Mouse (Mus musculus): ENCODE data around the gene Myom1. TPM values are rescaled to one million over a fixed set of nuclear protein-coding genes. Genes with fewer than 3 reads are reported as not detected.

Myom1 gene
- total RNA-seq, 1 experiment from 2014 or later: 4.3 TPM

DNA sequence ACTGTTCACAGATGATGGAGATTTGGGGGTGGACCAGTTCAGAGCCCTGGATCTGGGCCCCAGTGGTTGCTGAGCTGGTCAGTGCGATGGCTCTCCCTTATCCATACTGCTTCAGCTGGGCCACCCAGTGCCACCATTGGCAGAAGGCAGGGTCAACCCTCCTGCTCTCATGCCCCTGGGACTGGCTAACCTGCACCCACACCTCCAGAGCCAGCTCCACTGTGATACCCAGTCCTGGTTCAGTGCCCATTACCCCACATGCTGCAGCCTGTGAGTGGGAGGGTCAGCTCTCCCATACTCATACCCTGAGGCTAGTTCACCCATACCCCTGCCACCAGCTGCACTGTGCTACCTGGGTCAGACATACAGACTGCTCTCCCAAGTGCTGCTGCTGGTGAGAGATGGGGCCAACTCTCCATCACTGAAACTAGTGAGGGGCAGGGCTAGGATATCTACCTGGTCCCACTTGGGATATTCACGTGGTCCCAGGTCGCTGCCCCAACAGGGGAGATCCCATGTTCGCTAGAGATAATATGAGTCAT is 15.1 kb downstream of the Myom1 start:
- no peak for DNase-seq

DNA sequence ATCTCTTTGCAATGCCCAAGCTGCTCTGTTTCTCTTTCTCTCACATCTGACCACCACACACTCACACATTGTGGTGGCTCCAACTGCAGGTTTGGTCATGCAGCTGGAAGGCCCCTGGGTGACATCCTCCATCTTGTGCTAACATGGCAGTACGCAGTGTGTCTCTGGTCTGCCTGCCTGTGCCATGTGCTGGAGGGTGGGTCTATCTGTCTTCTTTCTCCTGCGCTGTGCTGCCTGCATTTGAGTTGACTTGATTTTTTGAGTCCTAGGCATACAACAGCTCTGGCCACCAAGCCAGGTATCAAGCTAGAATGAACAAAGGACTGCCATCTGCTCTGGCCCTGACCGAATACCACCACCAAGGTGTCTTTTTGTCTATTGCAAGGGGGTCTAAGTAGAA is 15.7 kb downstream of the Myom1 start:
- no peak for DNase-seq

- DNase-seq: no peak
Measured at GRCm38 (mm10) chr17:71018616-71019308, 16.3 kb downstream of the Myom1 start.

GRCm38 (mm10) chr17:71019309-71019655 is 16.8 kb downstream of the Myom1 start:
- DNase-seq: no peak

DNA sequence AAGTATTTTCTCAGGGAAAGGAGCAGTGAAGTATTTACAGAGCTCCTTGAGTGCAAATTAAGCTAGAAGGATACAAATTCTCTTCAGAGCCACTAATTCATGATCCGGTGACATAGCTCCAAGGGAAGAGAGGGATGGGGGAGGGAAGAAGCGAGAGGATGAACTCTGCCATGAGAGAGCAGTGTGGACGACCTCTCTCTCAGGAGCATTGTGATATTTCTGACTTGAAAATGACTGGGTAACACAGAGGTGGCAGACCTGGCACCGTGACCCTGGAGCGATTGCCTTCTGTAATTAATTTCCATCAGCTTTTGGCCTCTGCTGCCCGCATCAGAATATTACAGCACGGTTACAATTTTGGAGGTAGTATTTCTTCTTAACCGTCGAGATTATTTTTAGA is 17.4 kb downstream of the Myom1 start:
- no peak for DNase-seq

GRCm38 (mm10) chr17:71022841-71023240 is 20.4 kb downstream of the Myom1 start:
- DNase-seq: no peak

DNA sequence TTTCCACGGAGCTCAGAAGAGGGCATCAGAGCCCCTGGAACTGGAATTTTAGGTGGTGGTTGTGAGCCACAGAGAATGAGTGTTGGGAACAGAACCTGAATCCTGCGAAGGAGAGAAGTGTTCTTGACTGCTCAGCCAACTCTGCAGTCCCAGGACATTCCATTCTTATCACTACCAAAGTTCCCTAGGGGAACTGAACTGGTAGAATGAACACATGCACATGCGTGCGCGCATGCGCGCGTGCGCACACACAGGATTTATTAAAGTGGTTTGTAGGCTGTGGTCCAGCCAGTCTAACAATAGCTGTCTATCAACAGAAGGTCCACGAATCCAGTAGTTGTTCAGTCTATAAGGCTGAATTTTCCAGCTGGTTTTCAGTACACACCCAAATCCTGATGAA is 21.6 kb downstream of the Myom1 start:
- no peak for DNase-seq

DNA sequence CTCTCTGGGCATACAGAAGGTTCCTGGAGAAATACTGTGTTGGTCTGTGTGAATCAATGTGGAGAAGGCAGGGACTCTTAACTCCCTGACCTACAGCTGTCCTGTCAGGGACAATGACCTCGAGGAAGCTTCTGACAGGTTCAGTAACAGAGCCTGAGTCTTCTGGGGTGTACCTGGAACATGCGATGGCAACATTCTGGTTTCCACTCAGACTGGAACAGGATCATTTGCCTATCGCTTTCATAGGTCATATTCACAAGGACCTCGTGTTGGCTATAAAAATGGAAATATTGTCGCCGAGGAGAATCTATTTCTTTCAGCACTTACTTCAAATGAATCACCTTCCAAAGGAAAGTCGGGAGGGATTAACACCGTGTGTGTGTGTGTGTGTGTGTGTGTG is 23.5 kb downstream of the Myom1 start:
- no peak for DNase-seq

DNA sequence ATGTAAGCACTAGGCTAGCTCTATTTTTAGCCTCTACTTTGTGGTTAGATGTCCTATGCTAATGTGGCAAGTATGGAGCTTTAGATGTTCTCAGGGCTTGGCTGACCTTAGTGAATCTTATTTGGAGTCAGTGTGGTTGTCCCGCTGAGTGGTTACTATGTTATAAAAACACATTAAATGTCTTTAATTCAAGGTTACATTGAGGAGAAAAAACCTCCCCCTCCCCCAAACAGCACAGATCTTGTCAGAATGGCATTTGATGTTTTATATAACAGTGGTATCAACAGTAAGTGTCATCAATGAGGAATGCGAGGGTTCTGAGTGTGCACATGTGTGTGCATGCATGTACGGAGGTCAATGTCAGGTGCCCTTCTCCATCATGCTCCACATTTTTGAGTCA is 24.8 kb downstream of the Myom1 start:
- no peak for DNase-seq

- DNase-seq: no peak
Measured at GRCm38 (mm10) chr17:71032719-71033118, 30.3 kb downstream of the Myom1 start.

- no peak for DNase-seq
Measured at GRCm38 (mm10) chr17:71034472-71034871, 32.0 kb downstream of the Myom1 start.

GRCm38 (mm10) chr17:71037188-71037587 is 34.8 kb downstream of the Myom1 start:
- no peak for DNase-seq

DNA sequence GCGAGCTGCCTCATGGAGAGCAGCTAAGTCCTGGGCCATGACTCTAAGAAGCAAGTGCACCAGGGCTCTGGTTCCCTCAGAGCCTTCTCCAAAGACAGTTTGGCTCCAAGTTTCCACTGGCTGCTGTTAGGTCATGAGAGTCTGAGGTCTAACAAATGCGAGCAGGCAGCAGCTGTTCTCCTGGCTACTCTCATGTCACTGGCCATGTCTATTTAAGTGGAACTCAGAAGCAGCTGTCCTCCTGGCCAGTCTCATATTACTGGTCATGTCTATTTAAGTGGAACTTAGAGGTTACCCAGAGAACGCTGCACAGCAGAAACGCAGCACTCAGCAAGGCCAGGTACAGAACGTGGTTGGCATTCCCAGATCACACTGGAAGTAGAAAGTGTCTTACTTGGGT is 36.4 kb downstream of the Myom1 start:
- DNase-seq: no peak

DNA sequence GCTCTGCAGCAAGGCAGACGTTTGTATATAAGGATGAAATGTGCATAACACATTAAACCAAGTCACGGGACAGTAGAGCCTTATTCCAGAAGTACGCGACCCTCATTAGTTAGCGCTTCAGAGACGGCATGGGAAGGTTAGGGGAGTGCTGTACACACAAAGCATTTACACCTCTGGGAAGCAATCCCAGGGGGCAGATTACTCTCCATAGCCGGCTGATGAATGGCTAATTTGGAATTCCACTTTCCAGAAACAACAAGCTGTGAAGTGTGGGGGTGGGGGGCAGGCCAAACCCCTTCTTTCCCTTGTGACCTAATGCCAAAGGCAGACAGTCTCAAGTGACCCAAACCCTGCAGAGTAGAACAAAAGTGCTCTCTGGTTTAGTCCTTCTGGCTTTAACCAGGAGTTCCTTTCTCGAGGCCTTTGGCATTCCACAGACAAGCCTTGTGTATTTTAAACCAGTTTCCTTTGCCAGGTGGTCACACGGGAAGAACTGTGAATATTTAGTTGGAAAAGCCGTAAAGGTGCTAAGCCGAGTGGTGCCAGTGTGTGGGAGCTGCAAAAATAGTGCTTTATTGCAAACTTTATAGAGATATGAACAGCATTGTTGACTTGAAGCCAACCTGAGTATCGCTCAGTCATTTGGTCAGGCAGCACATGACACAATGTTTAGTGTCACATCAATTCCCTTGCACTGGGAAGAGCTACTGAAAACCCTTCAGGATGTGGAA is 37.6 kb downstream of the Myom1 start:
- no peak for DNase-seq

DNA sequence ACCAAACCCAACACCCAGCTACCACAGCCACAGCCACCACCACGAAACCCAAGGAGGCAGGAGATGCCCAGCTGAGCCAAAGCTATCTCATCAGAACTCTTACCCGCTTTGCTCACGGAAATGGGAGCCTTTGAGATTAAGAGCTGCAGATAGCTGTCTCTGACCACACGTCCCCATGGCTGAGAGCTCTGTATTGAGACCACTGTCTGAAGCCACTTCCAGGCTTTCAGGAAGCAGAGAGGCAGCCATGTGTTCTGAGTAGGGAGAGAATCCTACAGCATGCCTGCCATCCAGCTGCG is 38.1 kb downstream of the Myom1 start:
- DNase-seq: no peak

- DNase-seq: no peak
Measured at GRCm38 (mm10) chr17:71042645-71043044, 40.2 kb downstream of the Myom1 start.

DNA sequence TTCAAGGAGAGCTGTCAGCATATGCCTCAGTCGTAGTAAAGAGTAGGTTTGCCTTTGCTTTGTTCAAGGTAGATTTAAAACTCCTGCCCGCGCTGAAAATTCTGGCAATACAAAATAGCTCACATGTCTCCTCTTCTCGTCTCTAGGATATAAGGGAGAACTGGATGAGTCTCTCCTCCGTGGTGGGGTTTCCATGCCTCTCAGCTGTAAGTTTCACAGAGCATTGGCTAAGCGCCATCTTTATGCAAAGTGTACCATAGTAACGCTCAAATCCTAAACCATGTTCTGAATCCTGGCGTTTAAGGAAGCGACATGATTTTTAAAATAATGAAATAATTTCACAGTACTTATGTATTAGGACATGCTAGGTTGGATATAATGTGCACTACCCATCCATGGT is 43.2 kb downstream of the Myom1 start:
- no peak for DNase-seq

DNA sequence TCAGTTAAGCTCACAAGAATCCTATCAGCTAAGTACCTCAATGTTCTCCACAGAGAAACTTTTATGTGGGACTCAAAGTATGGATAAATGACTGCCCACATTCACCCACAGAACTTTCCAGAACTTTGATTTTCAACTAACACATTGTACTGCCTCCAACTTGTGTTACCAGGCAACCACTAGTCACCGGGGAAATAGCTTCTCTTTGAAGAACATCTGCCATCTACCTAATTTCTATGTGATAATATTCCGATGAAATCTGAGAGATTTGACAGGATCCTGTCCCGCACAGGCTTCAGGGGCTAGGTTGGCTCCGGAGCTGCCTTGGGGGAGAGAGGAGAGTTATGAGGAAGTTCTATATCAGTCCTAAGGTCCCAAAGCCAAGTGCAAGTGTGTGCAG is 44.4 kb downstream of the Myom1 start:
- DNase-seq: no peak

DNA sequence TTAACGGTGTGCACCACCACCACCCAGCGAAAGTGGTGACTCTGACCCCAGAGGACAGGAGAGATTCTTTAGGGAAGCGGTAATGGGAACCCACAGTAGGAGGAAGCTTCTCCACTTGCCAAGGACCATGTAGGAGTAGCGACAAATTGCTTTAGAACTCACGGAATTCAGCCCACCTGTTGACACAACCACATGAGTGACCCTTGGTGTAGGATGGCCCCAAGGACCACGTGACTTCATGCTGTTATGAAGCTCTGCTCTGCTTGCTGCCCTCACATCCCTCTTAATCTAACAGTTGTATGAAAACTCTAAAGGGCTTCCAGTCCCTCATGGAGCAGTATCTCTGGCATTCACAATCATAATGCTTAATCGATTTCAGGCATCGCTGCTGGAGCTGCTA is 46.9 kb downstream of the Myom1 start:
- DNase-seq: no peak

GRCm38 (mm10) chr17:71053134-71053708 is 50.8 kb downstream of the Myom1 start:
- DNase-seq: no peak

GRCm38 (mm10) chr17:71055203-71055894 is 52.9 kb downstream of the Myom1 start:
- no peak for DNase-seq

DNA sequence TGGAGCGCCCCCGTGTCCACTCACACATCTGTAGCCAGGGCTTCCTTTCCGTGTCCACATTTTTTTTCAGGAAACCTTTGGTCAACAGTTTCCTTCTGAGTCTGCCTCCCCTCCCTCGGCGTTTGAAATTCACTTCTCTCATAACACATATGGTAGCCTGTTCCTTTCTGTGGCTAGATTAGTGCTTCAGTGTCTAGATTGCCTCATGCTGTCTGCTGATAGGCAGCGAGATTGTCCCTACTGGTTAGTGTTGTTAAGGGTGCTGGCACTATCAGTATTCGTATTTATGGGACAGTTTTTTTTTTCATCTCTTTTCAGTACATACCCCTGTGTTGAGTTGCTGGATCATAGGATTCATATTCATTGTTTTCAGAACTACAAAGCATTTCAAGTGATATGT is 54.0 kb downstream of the Myom1 start:
- DNase-seq: no peak

- DNase-seq: no peak
Measured at GRCm38 (mm10) chr17:71057758-71058157, 55.3 kb downstream of the Myom1 start.
